ENCODE assay signal across 9 mouse cellular contexts in the genomic region with DNA sequence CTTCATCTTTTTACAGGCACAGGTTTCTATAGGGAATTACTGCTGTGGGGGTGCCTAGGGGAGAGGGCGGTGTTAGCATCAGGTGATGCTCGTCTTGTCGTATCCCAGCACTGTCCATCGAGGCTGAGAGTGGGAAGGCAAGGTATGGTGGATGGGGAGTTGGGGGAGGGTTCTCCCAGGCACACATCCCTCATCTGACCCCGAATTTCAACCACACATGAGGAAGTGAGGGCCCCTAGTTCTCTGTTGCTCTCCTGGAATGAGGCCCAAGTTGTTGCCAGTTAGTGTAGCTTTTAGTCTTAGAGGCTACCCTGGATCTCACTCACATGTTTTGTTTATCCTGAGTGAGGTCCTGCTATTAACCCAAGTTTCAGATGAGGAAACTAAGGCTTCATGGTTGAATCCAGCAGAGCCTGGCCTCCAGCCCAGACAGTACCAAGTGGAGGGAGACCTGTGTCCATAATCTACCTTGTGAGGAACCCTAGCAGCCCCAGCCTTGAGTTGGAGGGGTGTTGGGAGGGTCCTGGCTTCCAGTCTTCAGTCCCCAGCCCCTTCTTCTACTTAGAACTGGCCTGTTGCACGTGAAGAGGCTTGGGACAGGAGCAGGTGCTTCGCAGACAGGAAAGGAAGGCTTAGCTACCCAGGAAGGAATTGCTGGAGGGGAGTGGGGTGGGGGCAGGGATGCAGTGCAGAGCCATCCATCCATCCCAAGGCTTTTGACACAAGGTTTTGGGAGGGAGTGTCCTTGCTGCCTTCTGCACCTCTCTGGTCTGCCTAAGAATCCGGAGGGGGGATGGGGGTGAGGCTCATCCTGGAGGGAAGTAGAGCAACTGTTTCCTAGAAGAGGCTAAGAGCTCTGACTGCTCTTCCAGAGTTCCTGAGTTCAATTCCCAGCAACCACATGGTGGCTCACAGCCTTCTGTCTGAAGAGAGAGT. TPM values are rescaled to one million over a fixed set of nuclear protein-coding genes. Genes with fewer than 3 reads are reported as not detected.
DNase-seq lines count a peak whose midpoint lies in the region; ATAC-seq and TF ChIP-seq lines count a peak whose summit lies in the region.
"Had no signal": no experiment of that assay in that cellular context is flagged by ENCODE, and none has a peak within 500 bp of the region (broad histone marks: within the 10 kb centered on the region; RNA-seq: fewer than 3 reads in every experiment).

No protein-coding gene starts in this region.

- peak overlapping the region; percentile 91 for H3K27ac ChIP-seq in heart, embryonic 15.5 days
- H3K27ac ChIP-seq in ES-E14 (ENCODE audit: insufficient read depth, low read depth, low read length, poor library complexity, severe bottlenecking), result peak overlapping the region; percentile 57
- peak overlapping the region; percentile 7; the same call in 1 of the 2 replicates for H3K27ac ChIP-seq in cortical plate, adult 2 months (ENCODE audit: insufficient read depth, low read length)
- peak overlapping the region; percentile 100 for H3K27ac ChIP-seq in limb, embryonic 15.5 days

- peak overlapping the region; percentile 9 for H3K4me3 ChIP-seq in heart, embryonic 15.5 days
- H3K4me3 ChIP-seq in ES-E14 (ENCODE audit: insufficient read depth in 1 of 2, low read depth in 1 of 2, low read length in 2 of 2, poor library complexity in 1 of 2, severe bottlenecking in 1 of 2), result no peak overlapping the region
- H3K4me3 ChIP-seq in cortical plate, adult 2 months (ENCODE audit: insufficient read depth, low read length), result no peak overlapping the region
- H3K4me3 ChIP-seq in limb, embryonic 15.5 days, result 0 out of 2 replicates have a peak overlapping the region, but pooled peaks have one; percentile 1
- H3K4me3 ChIP-seq: myocyte had no signal

- no peak for DNase-seq in heart, adult 8-10 months (ENCODE audit: low spot score)
- no peak for DNase-seq in ES-E14 (ENCODE audit: low read depth, low spot score)
- no peak for DNase-seq in thymus, postnatal 14 days
- DNase-seq in right cerebral cortex, postnatal 36 days (ENCODE audit: low spot score in 2 of 2), result no peak
- no peak for DNase-seq in spleen, postnatal 4 days (ENCODE audit: low spot score in 2 of 2)

- peaks cover 13% of the 10 kb centered on the region for H3K36me3 ChIP-seq in heart, embryonic 15.5 days
- H3K36me3 ChIP-seq in ES-E14 (ENCODE audit: control insufficient read depth, insufficient read depth, low read length, poor library complexity, severe bottlenecking), result peaks cover 13% of the 10 kb centered on the region; the same call in 1 of the 2 replicates
- H3K36me3 ChIP-seq in limb, embryonic 15.5 days, result peaks cover 19% of the 10 kb centered on the region

- ATAC-seq in heart, embryonic 15.5 days (replicated peaks; ENCODE audit: insufficient number of reproducible peaks, insufficient read depth, low FRiP score, low read depth), result no peak
- ATAC-seq in limb, embryonic 15.5 days (ENCODE audit: insufficient number of reproducible peaks, low FRiP score, low TSS enrichment, low read depth), result no peak

- H3K27me3 ChIP-seq in heart, embryonic 15.5 days, result no peaks in the 10 kb centered on the region
- H3K27me3 ChIP-seq in limb, embryonic 15.5 days, result no peaks in the 10 kb centered on the region

- WGBS in heart, embryonic 15.5 days, result 41% methylated on average over 8 of the region's 8 CpGs
- 48% methylated on average over 8 of the region's 8 CpGs for WGBS in limb, embryonic 15.5 days

- H3K4me1 ChIP-seq in heart, embryonic 15.5 days (replicated peaks), result peaks cover 94% of the 10 kb centered on the region
- peaks cover 12 to 57% of the 10 kb centered on the region in 2 experiments for H3K4me1 ChIP-seq in ES-E14 (ENCODE audit: control insufficient read depth in 2 of 2, insufficient read depth in 2 of 2, low read length in 2 of 2, poor library complexity in 1 of 2)
- peaks cover 16% of the 10 kb centered on the region for H3K4me1 ChIP-seq in cortical plate, adult 2 months (ENCODE audit: control insufficient read depth, insufficient read depth, low read length)
- H3K4me1 ChIP-seq in limb, embryonic 15.5 days, result peaks cover 93% of the 10 kb centered on the region

- in situ Hi-C loops in ES-E14 (cut with MboI; ENCODE audit: low sequenced_read_pairs in 2 of 2, unreplicated experiment in 2 of 2), result no loop called here

- TF ChIP-seq CTCF in cortical plate, adult 2 months (IDR thresholded peaks at IDR 0.05; ENCODE audit: extremely low read depth, insufficient read depth, low read length), result no peak

- H3K4me2 ChIP-seq in heart, embryonic 15.5 days, result peak overlapping the region; percentile 51
- H3K4me2 ChIP-seq in limb, embryonic 15.5 days, result peak overlapping the region; percentile 24

- H3K9me3 ChIP-seq in heart, embryonic 15.5 days (replicated peaks), result no peaks in the 10 kb centered on the region
- H3K9me3 ChIP-seq in ES-E14 (ENCODE audit: control insufficient read depth, insufficient read depth, low read depth, low read length), result no peaks in the 10 kb centered on the region
- H3K9me3 ChIP-seq in limb, embryonic 15.5 days, result no peaks in the 10 kb centered on the region

- 0 out of 2 replicates have a peak overlapping the region, but pooled peaks have one; percentile 27 for H3K9ac ChIP-seq in heart, embryonic 15.5 days
- no peak overlapping the region; the same call in 1 of the 2 replicates for H3K9ac ChIP-seq in ES-E14 (ENCODE audit: insufficient read depth, low read depth, low read length, poor library complexity, severe bottlenecking)
- 0 out of 2 replicates have a peak overlapping the region, but pooled peaks have one; percentile 26 for H3K9ac ChIP-seq in limb, embryonic 15.5 days

- TF ChIP-seq POLR2A in cortical plate, adult 2 months (IDR thresholded peaks at IDR 0.05; ENCODE audit: extremely low read depth, insufficient read depth, low read length), result no peak

TF ChIP-seq in ES-E14, 5 proteins besides CTCF, POLR2A, EP300 and RAD21:
- TF ChIP-seq ZNF384 (IDR thresholded peaks at IDR 0.05; ENCODE audit: low read depth, low read length) (no peak), CHD2 (IDR thresholded peaks at IDR 0.05; ENCODE audit: low read depth, low read length) (no peak), ZC3H11A (IDR thresholded peaks at IDR 0.05; ENCODE audit: borderline replicate concordance, low read depth, low read length) (no peak), HCFC1 (IDR thresholded peaks at IDR 0.05; ENCODE audit: borderline replicate concordance, insufficient read depth, low read length) (no peak), MAFK (IDR thresholded peaks at IDR 0.05; ENCODE audit: insufficient read depth, low read depth, low read length) (no peak)

RNA-seq across cellular contexts. Expression of gene Ctdsp2, which starts 8.9 kb away (rescaled TPM):
- 35.0 and 47.8 TPM in 2 replicates for polyA plus RNA-seq in heart, embryonic 15.5 days (2015; fragmentation: Nextera tagmentation; extraction: Ambion mirVana)
- 100 to 1,000 TPM in 2 of 4 experiments, 10 to 100 TPM in 2; 84.6 to 110 (median 95.0) TPM for total RNA-seq in heart, adult 8-10 months (2022)
- 28.5 and 38.1 TPM in 2 replicates for total RNA-seq in ES-E14 (2012; rRNA removed)
- polyA plus RNA-seq in cortical plate, adult 2 months (2012; rRNA removed), result 76.5 TPM in 2 replicates
- 72.2 and 85.8 TPM in 2 replicates for polyA plus RNA-seq in limb, embryonic 15.5 days (2015; fragmentation: Nextera tagmentation; extraction: Ambion mirVana)

RNA-seq across cellular contexts. Expression of gene Avil, which starts 13.1 kb away (rescaled TPM):
- polyA plus RNA-seq in heart, embryonic 15.5 days (2015; fragmentation: Nextera tagmentation; extraction: Ambion mirVana), result 0.23 and 0.55 TPM in 2 replicates
- under 1 TPM; 0.32 to 0.87 (median 0.42) TPM for total RNA-seq in heart, adult 8-10 months (2022)
- 0.18 and 0.32 TPM in 2 replicates for total RNA-seq in ES-E14 (2012; rRNA removed)
- 0.11 and 0.19 TPM in 2 replicates for polyA plus RNA-seq in cortical plate, adult 2 months (2012; rRNA removed)
- 0.50 and 0.71 TPM in 2 replicates for polyA plus RNA-seq in limb, embryonic 15.5 days (2015; fragmentation: Nextera tagmentation; extraction: Ambion mirVana)

RNA-seq across cellular contexts. Expression of gene Tsfm, which starts 43.2 kb away (rescaled TPM):
- polyA plus RNA-seq in heart, embryonic 15.5 days (2015; fragmentation: Nextera tagmentation; extraction: Ambion mirVana), result 81.9 and 86.0 TPM in 2 replicates
- total RNA-seq in heart, adult 8-10 months (2022), result 10 to 100 TPM; 50.9 to 67.0 (median 55.9) TPM
- 52.8 and 60.9 TPM in 2 replicates for total RNA-seq in ES-E14 (2012; rRNA removed)
- polyA plus RNA-seq in cortical plate, adult 2 months (2012; rRNA removed), result 34.6 and 36.2 TPM in 2 replicates
- polyA plus RNA-seq in limb, embryonic 15.5 days (2015; fragmentation: Nextera tagmentation; extraction: Ambion mirVana), result 69.6 and 71.6 TPM in 2 replicates

RNA-seq across cellular contexts. Expression of gene Mettl1, which starts 53.8 kb away (rescaled TPM):
- polyA plus RNA-seq in heart, embryonic 15.5 days (2015; fragmentation: Nextera tagmentation; extraction: Ambion mirVana), result 27.7 and 32.0 TPM in 2 replicates
- total RNA-seq in heart, adult 8-10 months (2022), result 1 to 10 TPM; 7.5 to 9.6 (median 9.2) TPM
- 20.4 and 21.4 TPM in 2 replicates for total RNA-seq in ES-E14 (2012; rRNA removed)
- 14.0 and 14.6 TPM in 2 replicates for polyA plus RNA-seq in cortical plate, adult 2 months (2012; rRNA removed)
- 58.6 and 61.8 TPM in 2 replicates for polyA plus RNA-seq in limb, embryonic 15.5 days (2015; fragmentation: Nextera tagmentation; extraction: Ambion mirVana)

RNA-seq across cellular contexts. Expression of gene Eef1akmt3, which starts 53.9 kb away (rescaled TPM):
- 0.30 and 0.42 TPM in 2 replicates for polyA plus RNA-seq in heart, embryonic 15.5 days (2015; fragmentation: Nextera tagmentation; extraction: Ambion mirVana)
- total RNA-seq in heart, adult 8-10 months (2022), result not detected
- 0.11 and 0.49 TPM in 2 replicates for total RNA-seq in ES-E14 (2012; rRNA removed)
- polyA plus RNA-seq in cortical plate, adult 2 months (2012; rRNA removed), result 0.19 and 0.21 TPM in 2 replicates
- 1.9 and 2.0 TPM in 2 replicates for polyA plus RNA-seq in limb, embryonic 15.5 days (2015; fragmentation: Nextera tagmentation; extraction: Ambion mirVana)

Comparison
In these comparisons a context has a peak if more than half of its experiments do, and no peak if none do; other contexts are left out.
1. H3K27ac ChIP-seq: peak in every context shown above with its lines; median percentile 100 in limb, embryonic 15.5 days; 91 in heart, embryonic 15.5 days; 57 in ES-E14; 7 in cortical plate, adult 2 months.
2. H3K4me3 ChIP-seq: peak in heart, embryonic 15.5 days (single experiment) and limb, embryonic 15.5 days (single experiment); none in ES-E14 (0 of 2) and cortical plate, adult 2 months (single experiment).